Mouse (Mus musculus) ES-E14 (cell line): ENCODE results near the gene Tgfbi. TPM values are rescaled to one million over a fixed set of nuclear protein-coding genes. Genes with fewer than 3 reads are reported as not detected.

Source experiments
- DNase-seq: peaks from one replicate; pipeline ENCODE4 v3.0.0-alpha.2; 2013; ENCODE audit warnings: low read depth, low spot score
- H3K27ac ChIP-seq: 2 replicates; pipeline ENCODE4 v1.5.1; 2012; ENCODE audit warnings: low read depth, mild to moderate bottlenecking, low read length, moderate library complexity, mixed read lengths; ENCODE audit not compliant: poor library complexity, insufficient read depth, severe bottlenecking
- H3K36me3 ChIP-seq: 2 replicates; pipeline ENCODE4 v1.6.1; 2012; ENCODE audit warnings: mild to moderate bottlenecking, low read length, moderate library complexity, mixed read lengths; ENCODE audit not compliant: control insufficient read depth, poor library complexity, insufficient read depth, severe bottlenecking
- H3K4me1 ChIP-seq, 2 experiments: fragments of 150-350 bp in 1 of 2; sonication (generic) in 1 of 2; 2 replicates each; pipeline ENCODE4 v1.6.1; 2012; ENCODE audit warnings: low read length in 2 of 2, mild to moderate bottlenecking in 1 of 2, mixed read lengths in 1 of 2; ENCODE audit not compliant: control insufficient read depth in 2 of 2, insufficient read depth in 2 of 2, poor library complexity in 1 of 2
- H3K4me3 ChIP-seq, 2 experiments: fragments of 150-350 bp in 1 of 2; sonication (generic) in 1 of 2; 2 replicates each; pipeline ENCODE4 v1.5.1; 2012; ENCODE audit warnings: low read length in 2 of 2, low read depth in 1 of 2, mild to moderate bottlenecking in 1 of 2, mixed read lengths in 1 of 2; ENCODE audit not compliant: insufficient read depth in 1 of 2, poor library complexity in 1 of 2, severe bottlenecking in 1 of 2
- H3K9ac ChIP-seq: 2 replicates; pipeline ENCODE4 v1.6.1; 2012; ENCODE audit warnings: low read depth, mild to moderate bottlenecking, low read length, mixed read lengths; ENCODE audit not compliant: poor library complexity, insufficient read depth, severe bottlenecking
- H3K9me3 ChIP-seq: fragments of 150-350 bp; sonication (generic); 2 replicates; pipeline ENCODE4 v1.6.1; 2012; ENCODE audit warnings: low read depth, mild to moderate bottlenecking, low read length; ENCODE audit not compliant: control insufficient read depth, insufficient read depth
- CHD2 ChIP-seq: IDR thresholded peaks from 2 replicates; pipeline ENCODE4 v1.6.1; 2014; ENCODE audit warnings: mild to moderate bottlenecking, low read depth, low read length, inconsistent platforms
- HCFC1 ChIP-seq: IDR thresholded peaks from 2 replicates; pipeline ENCODE4 v1.6.1; 2012; ENCODE audit warnings: low read length, inconsistent platforms, borderline replicate concordance; ENCODE audit not compliant: insufficient read depth
- MAFK ChIP-seq: IDR thresholded peaks from 2 replicates; pipeline ENCODE4 v1.6.1; 2014; ENCODE audit warnings: mild to moderate bottlenecking, low read depth, low read length, inconsistent platforms; ENCODE audit not compliant: insufficient read depth
- ZC3H11A ChIP-seq: IDR thresholded peaks from 2 replicates; pipeline ENCODE4 v1.6.1; 2012; ENCODE audit warnings: low read depth, mild to moderate bottlenecking, inconsistent platforms, low read length, borderline replicate concordance
- ZNF384 ChIP-seq: IDR thresholded peaks from 2 replicates; pipeline ENCODE4 v1.6.1; 2012; ENCODE audit warnings: low read depth, low read length, inconsistent platforms
- in situ Hi-C, 2 experiments: fragments of 600-800 bp; cut with MboI; formaldehyde crosslinking; loops; one replicate each; pipeline ENCODE4 v1.15.1; 2025; ENCODE audit warnings: low sequenced_read_pairs in 2 of 2, inconsistent platforms in 1 of 2; ENCODE audit not compliant: unreplicated experiment in 2 of 2
- total RNA-seq: library from RNA; depleted of rRNA; stranded (reverse); fragments of 300-350 nt; gene quantifications from 2 replicates; pipeline ENCODE4 v1.2.3, GENCODE M21; 2012

Tgfbi gene
- total RNA-seq, 1 experiment: 37.4 TPM

DNA sequence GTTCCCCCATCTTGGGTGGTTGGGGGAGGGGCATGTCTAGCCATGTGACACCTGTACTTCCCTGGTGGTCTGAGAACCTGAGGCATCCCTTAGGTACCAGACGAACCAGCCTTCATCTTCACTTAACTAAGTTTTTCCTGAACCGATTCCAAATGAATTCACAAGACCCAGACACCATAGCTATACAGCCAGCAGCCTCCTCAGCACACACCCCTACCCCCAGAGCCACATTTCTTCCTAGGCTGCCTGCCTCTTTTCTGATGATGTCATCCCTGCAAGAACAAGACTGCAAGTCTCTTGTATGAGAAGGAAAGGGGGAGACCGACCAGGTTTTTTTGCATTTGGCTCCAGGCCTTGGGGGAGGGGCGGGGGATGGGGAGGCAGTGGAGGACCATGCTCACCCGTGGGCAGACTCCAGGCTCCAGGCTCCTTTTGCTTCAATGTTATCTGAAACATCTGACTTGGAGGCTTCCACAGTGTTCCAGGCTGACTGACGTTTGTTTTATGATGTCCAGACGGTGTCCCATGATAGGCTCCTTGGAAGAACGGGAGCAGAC, 13.0 kb downstream of the Tgfbi start:
- H3K4me3 ChIP-seq: no peak overlapping the region
- H3K27ac ChIP-seq: no peak overlapping the region
- in situ Hi-C loops: no loop called here
- H3K36me3 ChIP-seq: no peaks in the 10 kb centered on the region
- no peak overlapping the region for H3K9ac ChIP-seq
- H3K9me3 ChIP-seq: no peaks in the 10 kb centered on the region
- peaks cover 0 to 4% of the 10 kb centered on the region in 2 experiments; a peak in 1 of 4 replicates for H3K4me1 ChIP-seq
- no peak for DNase-seq
- TF ChIP-seq ZNF384 (no peak), HCFC1 (no peak), CHD2 (no peak), ZC3H11A (no peak), MAFK (no peak)

DNA sequence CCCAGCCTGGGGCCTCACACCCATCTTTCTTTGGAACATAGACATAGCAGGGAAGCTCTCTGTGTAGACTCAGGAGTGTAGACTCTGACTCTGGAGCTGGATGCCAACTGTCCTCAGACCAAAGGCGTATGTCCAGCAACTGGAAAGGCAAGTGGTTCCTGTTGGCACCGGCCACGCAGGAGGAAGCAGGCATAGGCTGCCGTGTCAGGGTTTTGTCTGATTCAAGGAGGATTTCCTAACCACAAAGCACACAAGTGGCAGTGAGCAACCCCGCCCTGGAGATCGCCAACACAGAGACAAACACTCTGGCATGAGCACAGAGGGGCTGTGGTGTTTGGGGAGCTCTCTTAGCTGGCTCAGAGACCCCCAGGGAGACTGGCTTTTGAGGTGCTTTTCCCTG, 17.2 kb downstream of the Tgfbi start:
- Histone ChIP-seq H3K4me1 (peaks cover 2 to 4% of the 10 kb centered on the region in 2 experiments; a peak in 1 of 4 replicates), H3K27ac (no peak overlapping the region), H3K36me3 (no peaks in the 10 kb centered on the region), H3K4me3 (no peak overlapping the region), H3K9ac (no peak overlapping the region), H3K9me3 (no peaks in the 10 kb centered on the region)
- no peak for DNase-seq
- in situ Hi-C loops: no loop called here
- no peak for TF ChIP-seq ZC3H11A
- no peak for TF ChIP-seq MAFK
- TF ChIP-seq ZNF384: no peak
- no peak for TF ChIP-seq CHD2
- TF ChIP-seq HCFC1: no peak

DNA sequence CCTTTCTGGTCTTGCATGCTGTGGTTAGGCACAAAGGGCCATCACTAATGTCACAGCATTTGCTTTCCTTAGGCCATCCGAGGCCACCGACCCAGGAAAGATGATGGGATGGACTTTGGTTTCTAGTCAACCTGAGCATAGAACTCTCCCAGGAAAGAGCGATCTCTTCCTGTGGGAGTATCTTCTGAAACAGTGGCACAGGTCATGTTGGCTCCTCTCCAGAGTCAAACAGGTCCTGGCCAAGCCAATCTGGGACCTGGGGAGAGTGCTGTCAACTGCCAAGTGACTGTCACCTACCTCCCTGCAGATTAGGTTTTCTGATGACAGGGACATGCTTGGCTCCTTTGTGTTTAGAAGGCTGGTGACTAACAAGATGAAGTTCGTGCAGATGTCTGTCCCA, 20.8 kb downstream of the Tgfbi start:
- Histone ChIP-seq H3K36me3 (no peaks in the 10 kb centered on the region), H3K4me1 (peaks cover 2 to 6% of the 10 kb centered on the region in 2 experiments; a peak in 1 of 4 replicates), H3K9ac (no peak overlapping the region), H3K9me3 (no peaks in the 10 kb centered on the region), H3K4me3 (no peak overlapping the region), H3K27ac (no peak overlapping the region)
- TF ChIP-seq HCFC1 (no peak), ZNF384 (no peak), MAFK (no peak), ZC3H11A (no peak), CHD2 (no peak)
- in situ Hi-C loops: no loop called here
- DNase-seq: no peak

DNA sequence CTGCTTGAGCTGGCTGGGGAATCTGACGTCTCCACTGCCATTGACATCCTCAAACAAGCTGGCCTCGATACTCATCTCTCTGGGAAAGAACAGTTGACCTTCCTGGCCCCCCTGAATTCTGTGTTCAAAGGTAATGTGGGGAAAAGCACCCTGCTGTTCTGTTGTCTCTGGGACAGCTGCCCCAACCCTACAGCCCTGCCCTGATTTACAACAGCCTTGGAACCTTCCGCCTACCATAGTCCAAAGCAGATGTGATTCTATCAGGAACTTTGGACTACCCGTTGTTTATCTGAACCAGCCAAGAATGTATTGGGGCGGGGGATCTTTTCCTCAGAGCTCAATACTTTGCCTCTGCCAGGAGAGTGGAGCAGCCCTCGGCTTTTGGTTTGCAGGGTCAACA, 21.2 kb downstream of the Tgfbi start:
- Histone ChIP-seq H3K36me3 (no peaks in the 10 kb centered on the region), H3K9me3 (no peaks in the 10 kb centered on the region), H3K4me1 (peaks cover 2 to 6% of the 10 kb centered on the region in 2 experiments; a peak in 1 of 4 replicates), H3K4me3 (no peak overlapping the region), H3K9ac (no peak overlapping the region), H3K27ac (no peak overlapping the region)
- in situ Hi-C loops: no loop called here
- no peak for DNase-seq
- no peak for TF ChIP-seq ZNF384
- no peak for TF ChIP-seq MAFK
- TF ChIP-seq CHD2: no peak
- TF ChIP-seq HCFC1: no peak
- TF ChIP-seq ZC3H11A: no peak
